Mouse (Mus musculus) bone marrow, adult 2 months (tissue): Measurements from ENCODE around the gene Treml1.

Source experiments
- CTCF ChIP-seq: fragments of 200-500 bp; IDR thresholded peaks from 2 replicates; pipeline ENCODE4 v1.5.1; 2011; ENCODE audit warnings: low read length, control low read depth; ENCODE audit not compliant: control insufficient read depth, insufficient read depth
- POLR2A ChIP-seq: fragments of 200-500 bp; IDR thresholded peaks from 2 replicates; pipeline ENCODE4 v1.6.1; 2011; ENCODE audit warnings: low read depth, mild to moderate bottlenecking, control low read depth, low read length, borderline replicate concordance; ENCODE audit not compliant: control insufficient read depth

DNA sequence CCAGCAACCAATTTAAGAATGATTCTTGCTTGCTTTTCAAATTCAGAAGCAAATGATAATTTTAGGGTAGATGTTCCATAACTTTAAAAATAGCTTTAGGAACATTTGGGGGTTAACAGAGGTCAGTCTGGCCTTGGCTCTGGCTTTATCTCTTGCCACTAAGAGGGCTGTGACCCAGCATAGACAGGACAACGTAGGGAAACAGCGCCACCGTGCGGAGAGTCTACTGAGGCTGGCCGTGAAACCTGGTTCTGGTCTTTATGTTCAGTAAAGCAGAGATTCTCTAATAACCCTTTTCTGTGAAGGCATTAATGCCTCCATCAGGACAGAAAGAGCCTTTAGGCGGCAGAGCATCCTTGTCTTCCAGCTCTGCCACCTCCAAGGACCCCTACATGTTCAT, 22.9 kb upstream of the Treml1 start:
- TF ChIP-seq CTCF, result peak; percentile 99
- no peak for TF ChIP-seq POLR2A
